Mouse (Mus musculus): ENCODE results near the gene Tmem198b. TPM values are rescaled to one million over a fixed set of nuclear protein-coding genes. Genes with fewer than 3 reads are reported as not detected.

Tmem198b gene
- 4.1 TPM in 2 replicates for polyA plus RNA-seq (2012; ENCODE audit: low replicate concordance)

GRCm38 (mm10) chr10:128804271-128805091 lies at the start of gene Tmem198b:
Gene Tmem198b (minus strand): TSS chr10:128804370.

GRCm38 (mm10) chr10:128821358-128822056 lies 17.3 kb upstream of the Tmem198b start, which contains the start of gene Ormdl2:
Gene Ormdl2 (minus strand): TSS chr10:128821645.

GRCm38 (mm10) chr10:128817033-128817432 lies 12.9 kb upstream of the Tmem198b start, which contains the start of gene Sarnp:
Gene Sarnp (plus strand): TSS chr10:128817333.

GRCm38 (mm10) chr10:128803771-128804270 lies 349 bp downstream of the Tmem198b start, which contains the start of gene Dnajc14:
Gene Dnajc14 (plus strand): TSS chr10:128804062.

GRCm38 (mm10) chr10:128790398-128791124 lies 13.6 kb downstream of the Tmem198b start, which contains the start of gene Mmp19:
Gene Mmp19 (plus strand): TSS chr10:128790910.

Other genes starting within 250 kb of the Tmem198b start
- gene Pa2g4, start 238.4 kb downstream of the Tmem198b start, polyA plus RNA-seq (2012; ENCODE audit: low replicate concordance) = 93.8 and 156 TPM in 2 replicates
- 1.8 TPM in 2 replicates for gene Erbb3, start 214.7 kb downstream of the Tmem198b start, polyA plus RNA-seq (2012; ENCODE audit: low replicate concordance)
- gene Rps26, start 177.6 kb downstream of the Tmem198b start, polyA plus RNA-seq (2012; ENCODE audit: low replicate concordance) = 309 and 4,118 TPM in 2 replicates
- 3.9 and 4.3 TPM in 2 replicates for gene Ikzf4, start 158.4 kb downstream of the Tmem198b start, polyA plus RNA-seq (2012; ENCODE audit: low replicate concordance)
- 1.3 and 4.4 TPM in 2 replicates for gene Suox, start 130.3 kb downstream of the Tmem198b start, polyA plus RNA-seq (2012; ENCODE audit: low replicate concordance)
- gene Rab5b, start 108.1 kb downstream of the Tmem198b start, polyA plus RNA-seq (2012; ENCODE audit: low replicate concordance) = 31.8 and 41.9 TPM in 2 replicates
- 0.13 TPM in 1 of 2 replicates, not detected in the other for gene Pmel, start 100.2 kb downstream of the Tmem198b start, polyA plus RNA-seq (2012; ENCODE audit: low replicate concordance)
- gene Cdk2, start 99.3 kb downstream of the Tmem198b start, polyA plus RNA-seq (2012; ENCODE audit: low replicate concordance) = 14.0 and 16.9 TPM in 2 replicates
- gene Dgka, start 59.5 kb downstream of the Tmem198b start, polyA plus RNA-seq (2012; ENCODE audit: low replicate concordance) = 43.6 and 56.3 TPM in 2 replicates
- gene Pym1, start 56.5 kb downstream of the Tmem198b start, polyA plus RNA-seq (2012; ENCODE audit: low replicate concordance) = 183 and 229 TPM in 2 replicates
- gene Mmp19, start 13.5 kb downstream of the Tmem198b start, polyA plus RNA-seq (2012; ENCODE audit: low replicate concordance) = 0.37 and 0.57 TPM in 2 replicates
- 16.7 and 31.8 TPM in 2 replicates for gene Dnajc14, start 308 bp downstream of the Tmem198b start, polyA plus RNA-seq (2012; ENCODE audit: low replicate concordance)
- gene Sarnp, start 13.0 kb upstream of the Tmem198b start, polyA plus RNA-seq (2012; ENCODE audit: low replicate concordance) = 1.8 and 18.2 TPM in 2 replicates
- gene Ormdl2, start 17.3 kb upstream of the Tmem198b start, polyA plus RNA-seq (2012; ENCODE audit: low replicate concordance) = 3.1 and 13.9 TPM in 2 replicates
- gene Gdf11, start 87.3 kb upstream of the Tmem198b start, polyA plus RNA-seq (2012; ENCODE audit: low replicate concordance) = 9.6 and 15.8 TPM in 2 replicates
- 2.3 and 2.7 TPM in 2 replicates for gene Cd63, start 96.6 kb upstream of the Tmem198b start, polyA plus RNA-seq (2012; ENCODE audit: low replicate concordance)
- gene Rdh5, start 118.5 kb upstream of the Tmem198b start, polyA plus RNA-seq (2012; ENCODE audit: low replicate concordance) = 11.4 and 14.3 TPM in 2 replicates
- gene Bloc1s1, start 119.7 kb upstream of the Tmem198b start, polyA plus RNA-seq (2012; ENCODE audit: low replicate concordance) = 58.6 and 185 TPM in 2 replicates
- gene Itga7, start 129.4 kb upstream of the Tmem198b start, polyA plus RNA-seq (2012; ENCODE audit: low replicate concordance) = 2.5 and 5.2 TPM in 2 replicates
- gene Mettl7b, start 156.6 kb upstream of the Tmem198b start, polyA plus RNA-seq (2012; ENCODE audit: low replicate concordance) = not detected in 2 replicates
- gene Olfr9, start 185.1 kb upstream of the Tmem198b start, polyA plus RNA-seq (2012; ENCODE audit: low replicate concordance) = not detected in 2 replicates
- gene Olfr763, start 206.4 kb upstream of the Tmem198b start, polyA plus RNA-seq (2012; ENCODE audit: low replicate concordance) = not detected in 2 replicates
- not detected in 2 replicates for gene Olfr764-ps1, start 235.5 kb upstream of the Tmem198b start, polyA plus RNA-seq (2012; ENCODE audit: low replicate concordance)
- gene Olfr765, start 245.6 kb upstream of the Tmem198b start, polyA plus RNA-seq (2012; ENCODE audit: low replicate concordance) = not detected in 2 replicates